Mouse (Mus musculus) cerebellum, adult 9-10 months (tissue): ENCODE measurements at regions not wholly inside any gene's neighbourhood (a gene's known extent, or its start where the extent isn't known, plus 50 kb on each side); places are given as distances from the start of the nearest gene placed in this dataset.
"Not testable (repeated sequence)": the region's sequence is repeated elsewhere in the genome, so short reads cannot be mapped to it uniquely, and the experiment has no call there.

ENCODE experiments used
- DNase-seq: peaks from one replicate; pipeline ENCODE4 v3.0.0; 2022

DNA sequence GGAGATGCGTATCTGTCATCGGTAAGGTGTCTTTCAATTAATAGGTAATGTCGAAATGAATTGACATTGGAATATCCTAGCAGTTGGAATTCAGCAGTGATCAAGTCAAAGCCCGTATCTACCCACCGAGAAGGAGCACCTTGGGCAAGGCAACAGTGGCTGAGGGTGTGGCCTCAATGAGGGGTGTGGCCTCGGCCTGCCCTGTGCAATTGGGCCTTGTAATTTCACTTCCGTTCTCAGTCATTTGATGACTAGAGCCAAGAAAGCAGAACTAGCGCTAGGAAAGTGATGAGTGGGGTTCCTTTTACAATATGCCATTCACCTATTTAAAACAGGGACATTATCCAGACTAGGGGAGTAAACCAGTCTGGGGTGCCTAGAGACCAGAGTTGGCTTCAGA is 77.6 kb downstream of the Elovl4 start:
- no peak for DNase-seq

GRCm38 (mm10) chr9:83727462-83728189 is 78.5 kb downstream of the Elovl4 start:
- DNase-seq, result peak; percentile 68

DNA sequence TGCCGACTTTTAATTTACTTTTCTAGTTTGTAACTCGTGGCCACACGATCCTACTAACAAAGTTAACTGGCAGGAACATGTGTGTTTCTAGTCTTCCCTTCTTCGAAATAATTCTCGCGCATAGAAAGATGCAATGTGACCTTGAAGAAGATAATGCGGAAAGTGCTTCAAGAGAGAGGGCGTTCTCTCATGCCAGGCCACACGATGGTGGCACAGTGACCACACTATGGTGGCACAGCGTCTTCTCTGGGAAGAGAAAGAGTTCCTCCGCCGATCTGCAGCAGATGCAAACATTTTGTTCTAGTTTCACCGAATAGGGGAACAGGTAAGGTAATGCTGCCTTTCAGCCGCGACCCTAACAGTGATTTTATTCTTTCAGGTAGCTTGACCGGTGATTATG is 79.1 kb downstream of the Elovl4 start:
- no peak for DNase-seq

DNA sequence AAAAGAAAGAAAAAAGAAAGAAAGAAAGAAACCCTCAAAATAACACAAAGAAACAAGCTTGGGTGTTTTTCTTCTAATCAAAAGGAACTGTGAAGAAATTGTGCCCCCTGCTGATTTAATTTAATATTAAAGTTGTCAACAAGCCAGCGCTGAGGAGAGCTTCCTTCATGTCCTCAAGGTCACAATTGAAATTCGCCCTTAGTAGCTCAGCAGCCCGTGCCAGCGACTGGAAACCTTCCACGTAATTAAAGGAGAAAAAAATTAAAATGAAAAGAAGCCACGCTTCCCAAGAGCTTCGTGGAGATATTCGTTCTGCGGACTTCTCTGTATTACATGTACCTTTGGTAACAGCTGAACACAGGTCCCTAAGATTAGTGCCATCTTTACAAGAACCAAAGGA is 80.0 kb downstream of the Elovl4 start:
- DNase-seq, result peak; percentile 42

DNA sequence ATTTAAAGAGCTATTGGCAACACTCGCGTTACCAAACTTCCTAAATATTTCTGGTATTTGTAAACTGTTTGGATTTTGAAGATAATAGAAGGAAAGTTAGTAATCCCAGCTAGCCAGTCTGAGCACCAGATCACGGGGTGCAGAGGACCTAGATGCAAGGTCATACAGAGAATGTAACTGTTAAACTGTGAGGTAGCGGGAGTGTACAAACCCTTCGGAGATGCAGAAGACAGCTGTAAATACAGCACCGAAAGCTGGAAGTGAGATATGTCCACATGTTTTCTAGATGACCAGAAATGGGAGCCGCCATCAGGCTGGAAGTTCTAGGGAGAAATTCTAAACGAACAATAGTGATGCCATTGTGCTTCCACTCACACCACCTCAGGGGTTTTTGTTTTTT is 80.5 kb downstream of the Elovl4 start:
- DNase-seq, result no peak

DNA sequence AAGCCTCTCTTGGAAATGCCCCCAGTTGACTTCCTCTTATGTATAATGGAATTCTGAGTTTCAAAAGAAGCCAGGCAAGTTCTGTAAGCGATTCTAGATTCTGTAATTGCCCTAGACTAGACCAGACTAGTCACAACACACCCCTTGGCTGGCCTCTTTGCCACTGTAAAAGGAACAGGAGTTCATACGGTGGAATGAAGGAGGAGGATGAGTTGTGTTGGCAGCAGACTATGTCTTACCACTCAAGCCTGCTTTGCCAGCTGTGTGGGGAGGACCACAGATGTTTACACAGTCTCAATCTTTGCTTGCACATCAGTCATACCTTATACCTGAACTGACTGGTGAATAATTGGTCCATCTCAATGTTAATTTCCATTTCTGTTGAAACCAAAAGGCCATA is 85.1 kb downstream of the Elovl4 start:
- no peak for DNase-seq

GRCm38 (mm10) chr9:83719811-83720210 is 86.3 kb downstream of the Elovl4 start:
- no peak for DNase-seq

- DNase-seq, result not testable (repeated sequence)
These were observed 88.0 kb downstream of the Elovl4 start for GRCm38 (mm10) chr9:83718084-83718483.

- no peak for DNase-seq
These were observed 89.8 kb downstream of the Elovl4 start for GRCm38 (mm10) chr9:83716101-83716763.

DNA sequence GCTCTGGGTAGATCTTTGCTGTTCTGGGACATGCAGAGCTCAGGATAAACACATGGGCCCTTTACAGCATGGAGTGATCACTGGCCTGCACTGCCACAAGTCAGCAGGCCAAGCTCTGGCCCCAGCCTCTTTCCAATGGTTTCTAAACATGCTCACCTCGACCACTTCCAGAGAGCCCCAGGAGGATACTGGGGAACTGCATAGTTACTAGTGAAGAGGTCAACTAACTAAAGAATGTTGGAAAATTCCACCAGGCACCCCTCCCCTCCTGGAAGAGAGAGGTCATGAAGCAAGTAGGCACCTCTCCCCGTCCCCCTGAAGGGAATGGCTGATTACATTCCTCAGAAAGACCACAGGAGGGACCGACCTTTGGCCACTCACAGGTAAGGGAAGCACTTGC is 98.7 kb downstream of the Elovl4 start:
- no peak for DNase-seq

DNA sequence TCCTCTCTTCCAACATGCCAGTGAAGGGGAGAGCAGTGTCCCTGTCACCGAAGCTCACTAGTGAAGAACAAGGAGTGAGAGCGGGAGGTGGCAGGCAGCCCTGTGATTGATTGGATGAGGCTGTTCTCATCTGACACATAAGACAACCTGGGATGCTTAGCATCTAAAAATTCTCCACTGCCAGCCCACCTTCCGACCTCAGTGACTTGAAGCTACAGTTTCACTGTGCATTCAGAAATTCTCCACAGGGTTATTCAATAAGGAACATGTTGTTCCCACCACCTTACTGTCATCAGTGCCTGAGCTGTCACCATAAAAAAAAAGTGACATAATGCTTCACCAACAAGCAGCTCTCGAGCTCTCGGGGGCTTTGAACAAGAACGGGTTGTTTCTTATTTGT is 100.0 kb downstream of the Elovl4 start:
- no peak for DNase-seq

DNA sequence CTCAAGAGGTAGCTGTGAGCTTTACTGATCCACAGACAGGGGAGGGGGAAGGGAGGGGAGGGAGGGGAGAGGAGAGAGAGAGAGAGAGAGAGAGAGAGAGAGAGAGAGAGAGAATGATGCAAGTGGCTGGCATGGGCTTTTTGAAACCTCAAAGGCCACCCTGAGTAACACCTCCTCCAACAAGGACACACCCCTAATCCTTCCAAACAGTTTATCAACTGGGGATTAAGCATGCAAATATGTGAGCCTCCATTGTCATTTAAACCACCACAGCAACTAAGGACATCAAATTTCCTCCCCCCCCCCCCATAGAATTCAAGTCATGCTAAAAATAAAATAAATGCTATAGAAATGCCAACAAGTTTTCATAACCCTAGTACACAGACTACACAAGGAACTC is 101.9 kb downstream of the Elovl4 start:
- DNase-seq, result no peak

DNA sequence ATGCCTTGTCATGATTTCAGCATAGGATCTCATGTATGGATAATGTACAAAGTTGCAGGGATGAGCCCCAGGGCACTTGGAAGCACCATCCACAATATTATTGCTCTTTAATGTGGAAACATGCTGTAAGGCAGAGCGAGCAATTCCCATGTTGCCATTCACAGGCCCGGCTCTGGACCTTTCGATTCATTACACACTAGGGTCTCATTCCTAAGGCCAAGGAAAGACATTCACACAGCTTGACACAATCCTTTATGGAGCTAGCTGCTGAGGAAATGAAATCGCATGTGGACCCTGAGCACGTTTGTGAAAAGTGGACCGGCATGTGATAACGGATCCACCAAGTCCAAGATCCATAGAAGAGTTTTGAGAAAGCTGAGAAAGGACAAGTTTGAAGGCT is 105.2 kb downstream of the Elovl4 start:
- DNase-seq, result no peak

GRCm38 (mm10) chr9:83700056-83700455 is 106.0 kb downstream of the Elovl4 start:
- DNase-seq, result no peak

GRCm38 (mm10) chr9:83691332-83692198 is 114.5 kb downstream of the Elovl4 start:
- peak; percentile 86 for DNase-seq
